Mouse (Mus musculus) megakaryocyte progenitor cell, adult 5-6 weeks (primary cell): ENCODE results near the gene Grik2. TPM values are rescaled to one million over a fixed set of nuclear protein-coding genes. Genes with fewer than 3 reads are reported as not detected.

Source experiments
- ATAC-seq: replicated peaks from 2 replicates; pipeline ENCODE4 v1.8.0; 2016; ENCODE audit warnings: mild to moderate bottlenecking, moderate TSS enrichment, inconsistent platforms; ENCODE audit not compliant: poor library complexity
- total RNA-seq, 2 experiments: library from RNA; stranded (forward) in 1 of 2; stranded (reverse) in 1 of 2; fragments of 157-497, 149-512 nt in 1 of 2; fragments of 200-1000 nt in 1 of 2; gene quantifications; 2 replicates each; pipeline versions ENCODE4 v1.2.3 to v1.2.4; 2015 to 2017

Gene Grik2
- total RNA-seq (2015): not detected in 2 replicates
- not detected in 2 replicates for total RNA-seq (2017)

DNA sequence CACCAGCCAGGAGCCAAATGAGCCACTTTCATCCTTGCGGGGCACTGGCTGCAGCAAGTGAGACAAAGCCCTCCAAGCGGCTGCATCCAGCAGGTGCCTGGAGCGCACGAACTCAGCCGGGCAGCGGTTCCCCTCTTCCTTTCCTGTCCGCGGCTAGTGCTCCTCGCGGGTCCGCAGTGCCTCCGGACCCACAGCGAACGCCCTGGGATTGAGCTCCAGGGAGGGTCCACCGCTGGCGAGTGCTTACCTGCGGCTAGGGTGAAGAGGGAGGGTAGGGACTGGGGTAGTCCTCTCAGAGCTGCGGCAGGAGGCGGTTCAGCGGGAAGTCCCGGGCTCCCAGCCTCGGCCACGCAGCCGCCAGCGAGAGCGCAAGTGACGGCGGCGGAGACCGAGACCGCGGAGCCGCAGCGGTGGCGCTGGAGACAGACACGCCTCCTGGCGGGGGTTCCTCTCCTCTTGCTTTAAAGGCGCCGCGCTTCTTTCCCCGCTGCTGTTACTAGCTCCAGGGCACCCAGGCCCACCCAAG lies at the start of gene Grik2:
Gene Grik2 (minus strand): TSS at position 386 of the 526 bp plus-strand sequence.
- ATAC-seq: peak; percentile 75

DNA sequence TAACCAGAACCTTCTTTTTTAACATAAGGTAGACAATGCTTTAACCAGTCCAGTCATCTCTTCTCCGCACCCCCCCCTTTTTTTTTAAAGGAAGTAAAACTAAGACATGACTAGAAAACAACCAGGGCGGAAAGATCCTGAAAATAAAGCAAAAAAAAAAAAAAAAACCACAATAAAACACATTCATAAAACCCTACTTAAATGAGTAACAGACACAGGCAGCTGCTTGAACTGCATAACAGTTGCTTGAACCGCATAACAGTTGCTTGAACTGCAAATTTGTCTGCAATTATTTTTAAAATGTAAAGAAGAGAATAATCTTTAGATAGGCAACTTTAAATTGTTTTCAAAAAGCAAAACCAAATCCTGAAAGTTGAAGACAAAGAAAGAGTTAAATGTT lies 45.8 kb upstream of the Grik2 start:
- no peak for ATAC-seq

GRCm38 (mm10) chr10:49807276-49807675 lies 18.7 kb upstream of the Grik2 start:
- no peak for ATAC-seq

- no peak for ATAC-seq
These were observed 12.4 kb upstream of the Grik2 start for GRCm38 (mm10) chr10:49801001-49801400.

- ATAC-seq: no peak
These were observed 5.6 kb upstream of the Grik2 start for GRCm38 (mm10) chr10:49794129-49794528.

DNA sequence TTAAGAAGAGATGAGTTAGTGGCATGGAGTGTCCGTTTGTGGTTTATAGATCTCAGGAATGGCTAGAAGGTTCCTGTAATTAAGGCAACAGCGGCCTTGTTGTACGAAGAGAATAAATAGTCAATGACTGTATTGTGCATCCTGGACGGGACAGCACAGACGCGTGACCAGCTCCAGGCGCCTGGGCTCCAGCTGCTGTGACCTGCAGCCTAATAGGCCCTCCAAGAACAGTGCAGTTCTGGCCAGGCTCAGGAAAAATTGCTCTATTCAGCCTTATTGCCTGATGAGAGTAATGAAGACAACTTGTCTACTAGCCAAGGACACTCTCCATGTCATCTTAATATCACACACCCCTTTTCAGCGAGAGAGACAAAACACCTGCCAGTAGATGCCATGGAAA lies 1.8 kb upstream of the Grik2 start:
- no peak for ATAC-seq

DNA sequence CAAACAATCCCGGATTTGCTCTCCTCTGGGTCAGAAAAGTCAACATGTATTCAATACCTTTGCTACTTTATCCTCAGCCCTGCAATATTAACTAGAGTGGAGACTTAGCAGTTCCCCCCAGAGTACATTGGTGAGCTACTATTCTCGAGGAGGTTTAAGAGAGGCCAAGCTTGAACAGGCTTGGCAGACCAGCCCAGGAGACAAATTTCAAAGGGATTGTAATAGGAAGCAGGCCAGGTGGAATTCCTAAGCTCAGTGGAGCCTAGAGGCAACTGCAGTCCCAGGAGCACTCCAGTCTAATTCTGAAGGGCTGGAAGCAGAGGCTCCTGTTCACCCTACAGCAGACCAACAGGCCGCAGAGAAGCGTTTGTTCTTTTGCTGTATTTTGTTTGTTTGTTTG lies 1.1 kb upstream of the Grik2 start:
- no peak for ATAC-seq

- no peak for ATAC-seq
These were observed 348 bp upstream of the Grik2 start for GRCm38 (mm10) chr10:49788914-49789313.

GRCm38 (mm10) chr10:49786630-49787029 lies 1.9 kb downstream of the Grik2 start:
- no peak for ATAC-seq

DNA sequence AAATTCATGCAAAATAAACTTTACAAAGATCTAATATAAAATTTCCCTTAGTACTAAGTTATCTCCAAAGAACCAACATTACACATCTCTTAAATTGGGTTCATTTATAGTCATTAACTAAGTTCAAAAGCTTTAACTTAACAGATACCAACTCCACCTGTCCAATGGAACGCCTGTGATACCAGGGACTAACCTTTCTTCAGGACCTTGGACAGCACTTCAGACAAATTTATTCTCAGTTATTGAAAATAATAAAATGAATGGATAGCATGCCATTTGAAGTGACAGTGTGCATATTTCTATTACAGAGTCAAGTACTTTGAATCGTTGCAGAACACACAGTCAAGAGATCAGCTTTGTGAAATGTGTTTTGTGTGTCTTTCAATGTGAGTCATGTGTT lies 3.1 kb downstream of the Grik2 start:
- ATAC-seq: no peak

- ATAC-seq: no peak
These were observed 3.7 kb downstream of the Grik2 start for GRCm38 (mm10) chr10:49784831-49785230.

DNA sequence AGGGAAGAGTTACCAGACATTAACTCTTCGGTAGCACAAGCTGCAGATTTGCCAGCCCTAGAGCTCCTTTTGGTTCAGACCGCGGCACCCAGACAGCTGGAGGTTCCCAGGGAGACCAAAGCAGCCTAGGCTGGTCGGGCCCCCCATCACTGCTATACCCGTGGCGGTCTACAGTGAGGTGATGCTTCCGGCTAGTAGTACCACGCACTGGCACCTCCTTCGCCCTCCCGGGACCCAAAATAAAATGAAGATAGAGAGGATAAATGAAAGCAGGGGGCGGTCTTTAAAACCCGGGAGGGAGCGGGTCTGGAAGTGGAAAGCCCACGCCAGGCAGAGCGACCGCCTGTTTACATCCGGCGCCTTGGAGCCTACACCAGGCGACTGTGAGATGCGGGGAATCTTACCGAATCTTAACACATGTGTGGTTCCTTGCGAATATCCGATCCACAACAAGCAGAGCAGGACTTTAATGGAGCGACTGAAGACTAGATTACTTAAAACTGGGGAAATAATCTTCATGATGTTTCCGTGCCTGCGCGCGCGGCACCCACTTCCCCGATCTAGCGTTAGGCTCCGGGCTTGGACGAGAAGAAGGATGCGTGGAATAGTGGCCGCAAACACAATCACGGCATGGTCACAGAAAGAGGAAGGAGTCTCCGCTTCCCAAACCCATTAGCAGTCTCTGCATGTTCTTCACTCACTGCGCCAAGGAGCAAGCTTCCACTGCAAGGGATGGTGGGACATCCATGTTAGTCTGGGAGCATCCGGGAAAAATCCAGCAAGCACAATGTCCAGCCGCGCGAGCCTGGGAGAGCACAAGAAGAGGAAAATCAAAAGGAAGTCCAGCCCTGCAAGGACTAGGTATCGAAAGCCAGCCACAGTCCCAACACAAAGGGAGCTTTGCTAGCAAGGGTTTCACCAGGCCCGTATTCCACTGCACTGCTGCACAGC lies 5.5 kb downstream of the Grik2 start:
- 0 out of 2 replicates have a peak, but pooled peaks have one; percentile 14 for ATAC-seq

- ATAC-seq: no peak
These were observed 6.5 kb downstream of the Grik2 start for GRCm38 (mm10) chr10:49782061-49782460.

DNA sequence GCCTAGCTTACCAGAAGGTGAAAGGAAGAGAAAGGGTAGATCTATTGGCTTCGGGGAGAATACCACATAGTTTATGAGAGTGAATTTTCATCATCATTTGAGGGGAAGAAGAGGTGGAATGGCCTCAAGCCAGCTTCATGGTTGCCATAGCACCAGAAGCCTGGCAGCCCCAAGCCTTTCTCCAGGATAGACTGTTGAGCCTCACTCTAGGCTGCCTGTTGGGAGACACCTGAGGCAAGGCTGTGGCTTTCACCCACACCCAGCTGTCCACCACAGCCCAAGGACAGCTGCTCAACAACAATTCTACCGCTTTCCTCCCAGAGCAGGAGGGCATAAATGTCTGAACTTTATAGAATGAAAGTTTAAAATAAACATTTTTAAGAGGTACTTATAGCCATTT lies 8.1 kb downstream of the Grik2 start:
- ATAC-seq: no peak

DNA sequence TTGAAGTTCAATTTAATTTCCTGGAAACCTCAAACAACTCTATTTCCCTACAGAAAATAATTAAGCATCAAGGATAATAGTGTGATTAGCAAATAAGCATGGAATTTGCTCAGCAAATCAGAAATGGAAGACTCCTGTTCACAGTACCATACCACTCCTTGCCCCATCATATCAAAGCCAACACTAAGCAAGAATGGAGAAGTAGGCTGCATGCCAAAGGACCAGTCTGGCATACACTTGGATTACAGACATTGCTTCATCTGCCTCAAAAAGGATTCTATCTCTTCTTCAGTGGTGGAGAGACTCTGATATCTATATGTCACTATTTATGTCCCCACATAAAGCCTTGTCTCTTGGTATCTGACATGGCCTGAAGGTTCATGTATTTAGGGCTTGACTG lies 19.7 kb downstream of the Grik2 start:
- no peak for ATAC-seq

- no peak for ATAC-seq
These were observed 21.0 kb downstream of the Grik2 start for GRCm38 (mm10) chr10:49767556-49767955.

GRCm38 (mm10) chr10:49762607-49763006 lies 26.0 kb downstream of the Grik2 start:
- ATAC-seq: no peak

- no peak for ATAC-seq
These were observed 36.8 kb downstream of the Grik2 start for GRCm38 (mm10) chr10:49751769-49752168.

DNA sequence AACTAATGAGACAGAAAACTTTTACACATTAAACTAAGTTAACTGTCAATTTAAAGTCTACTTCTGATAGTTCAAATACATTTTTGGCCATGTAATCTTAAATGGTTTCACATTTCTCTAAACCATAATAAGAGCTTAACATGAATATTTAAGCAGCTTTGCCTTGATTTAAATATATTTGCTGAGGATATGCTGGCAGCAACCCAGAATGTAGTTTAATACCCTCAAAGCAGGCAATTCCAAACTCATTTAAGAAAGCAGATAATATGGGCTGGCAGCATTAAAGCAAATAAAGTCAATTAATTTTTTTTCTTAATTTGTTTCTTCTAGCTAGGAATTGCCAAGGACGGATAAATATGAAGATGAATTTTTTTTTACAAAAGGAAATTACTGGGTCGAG lies 56.7 kb downstream of the Grik2 start:
- no peak for ATAC-seq

DNA sequence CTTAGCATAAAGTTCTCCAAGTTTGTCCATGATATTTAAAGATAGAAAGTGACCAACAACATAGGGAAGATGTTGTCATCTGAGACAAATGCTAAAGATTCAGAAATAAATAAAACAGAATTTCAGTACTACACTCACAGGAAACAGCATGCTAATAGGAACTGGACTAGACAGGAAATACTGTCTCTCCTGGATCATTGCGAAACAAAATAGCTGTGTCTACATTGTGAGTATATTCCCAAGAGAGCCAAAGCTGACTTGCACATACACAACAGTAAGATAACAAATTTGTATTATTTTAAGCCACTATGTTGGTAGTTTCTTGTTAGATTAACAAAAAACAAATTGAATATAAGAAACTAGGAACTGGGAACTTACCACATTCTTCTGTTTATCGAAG lies 64.9 kb downstream of the Grik2 start:
- no peak for ATAC-seq

DNA sequence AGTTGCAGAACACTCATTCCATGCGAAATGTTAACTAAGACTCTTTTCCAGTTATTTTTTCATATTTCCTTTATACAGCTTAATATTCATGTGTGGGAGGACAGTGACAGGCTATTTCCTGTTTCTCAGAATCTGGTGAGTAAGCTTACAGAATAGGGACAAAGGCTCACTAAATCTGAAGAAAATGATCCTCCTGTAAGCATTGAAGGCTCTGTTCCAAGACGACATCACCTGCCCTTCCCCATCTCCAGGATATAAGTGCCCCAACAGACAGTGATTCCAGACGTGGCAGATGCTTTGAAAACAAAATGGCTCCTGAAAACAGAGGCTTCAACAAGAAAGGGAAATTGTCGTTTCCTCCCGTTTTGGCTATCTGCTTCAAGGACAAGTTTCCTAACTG lies 71.7 kb downstream of the Grik2 start:
- no peak for ATAC-seq

DNA sequence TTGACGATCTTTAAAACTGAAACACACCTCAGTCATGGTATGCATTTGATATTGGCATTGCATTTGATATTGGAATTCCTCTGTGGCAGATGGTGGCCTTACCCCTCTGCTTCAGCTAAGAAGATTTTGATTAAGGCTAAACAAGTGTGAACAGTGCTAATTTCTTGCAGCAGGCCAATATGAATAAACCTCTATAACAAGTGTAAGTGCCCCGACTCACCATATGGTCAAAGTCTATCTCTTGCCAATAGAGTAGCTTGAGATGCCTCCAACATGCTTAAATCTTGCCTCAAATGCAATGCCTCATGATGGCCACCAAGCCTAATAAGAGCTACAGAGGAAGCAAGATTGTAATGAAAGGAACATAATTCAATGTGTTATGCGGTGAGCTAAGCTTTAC lies 78.8 kb downstream of the Grik2 start:
- ATAC-seq: no peak
